Mouse (Mus musculus) heart, postnatal 0 days (tissue): ENCODE measurements around the gene Fam189a1. TPM values are rescaled to one million over a fixed set of nuclear protein-coding genes. Genes with fewer than 3 reads are reported as not detected.
A peak's percentile ranks its signal among the peaks of the same experiment; 100 is the strongest.

Experiments used
- ATAC-seq: fragments of 200-750 bp; cut with Nextera tagmentation; 2 replicates; pipeline ENCODE4 v1.8.0; 2017; ENCODE audit warnings: low read depth, moderate number of reproducible peaks, moderate library complexity; ENCODE audit not compliant: insufficient read depth
- DNase-seq: peaks from one replicate; pipeline ENCODE4 v3.0.0-alpha.2; 2016; ENCODE audit warnings: low spot score
- H3K27ac ChIP-seq: fragments of 300-500 bp; sonication (generic); 2 replicates; pipeline ENCODE4 v1.5.1; 2014; ENCODE audit warnings: low read depth, mild to moderate bottlenecking
- H3K27me3 ChIP-seq: fragments of 300-500 bp; sonication (generic); 2 replicates; pipeline ENCODE4 v1.6.1; 2014; ENCODE audit warnings: low read length, mixed read lengths; ENCODE audit not compliant: control insufficient read depth, insufficient read depth
- H3K36me3 ChIP-seq: fragments of 300-500 bp; sonication (generic); replicated peaks from 2 replicates; pipeline ENCODE4 v1.6.1; 2014; ENCODE audit warnings: low read length, mixed read lengths; ENCODE audit not compliant: control insufficient read depth, insufficient read depth
- H3K4me1 ChIP-seq: fragments of 300-500 bp; sonication (generic); 2 replicates; pipeline ENCODE4 v1.6.1; 2014; ENCODE audit warnings: antibody characterized with exemption; ENCODE audit not compliant: control insufficient read depth, insufficient read depth
- H3K4me2 ChIP-seq: fragments of 300-500 bp; sonication (generic); 2 replicates; pipeline ENCODE4 v1.6.1; 2014; ENCODE audit warnings: low read depth, mild to moderate bottlenecking, low read length, moderate library complexity
- H3K4me3 ChIP-seq: fragments of 300-500 bp; sonication (generic); 2 replicates; pipeline ENCODE4 v1.5.1; 2014; ENCODE audit warnings: low read depth, low read length
- H3K9ac ChIP-seq: fragments of 300-500 bp; sonication (generic); replicated peaks from 2 replicates; pipeline ENCODE4 v1.6.1; 2014; ENCODE audit warnings: low read depth, low read length, mixed read lengths
- H3K9me3 ChIP-seq: fragments of 300-500 bp; sonication (generic); replicated peaks from 2 replicates; pipeline ENCODE4 v1.6.1; 2016; ENCODE audit warnings: low read length; ENCODE audit not compliant: control insufficient read depth
- CTCF ChIP-seq: IDR thresholded peaks from 2 replicates; pipeline ENCODE4 v1.5.1; 2016; ENCODE audit warnings: antibody characterized with exemption, control low read depth, low read depth
- EP300 ChIP-seq: IDR thresholded peaks from 2 replicates; pipeline ENCODE4 v1.6.1; 2016; ENCODE audit warnings: antibody characterized with exemption, low read depth
- WGBS: fragments of 180-500 bp; shearing (Covaris S2); extraction: QIAGEN DNeasy Blood & Tissue Kit; methylation state at CpG from one replicate; pipeline ENCODE4 v1.1.7; 2014; 5-methylcytosine and 5-hydroxymethylcytosine counted together
- polyA plus RNA-seq: library from polyadenylated mRNA; unstranded; fragments of >200 nt; fragmentation: Nextera tagmentation; extraction: Ambion mirVana; gene quantifications from 2 replicates; pipeline ENCODE4 v1.2.1, GENCODE M21; 2015
- total RNA-seq: library from RNA; depleted of rRNA; stranded (reverse); fragments of >200 nt; gene quantifications from 2 replicates; pipeline ENCODE4 v1.2.3, GENCODE M21; 2014; ENCODE audit warnings: low replicate concordance

The Fam189a1 gene
- total and polyA plus RNA-seq, 2 experiments from 2014 or later: 0.11 to 0.42 TPM

GRCm38 (mm10) chr7:64905506-64905905, 250.9 kb downstream of the Fam189a1 start:
- H3K4me2 ChIP-seq: no peak overlapping the region
- H3K27ac ChIP-seq: no peak overlapping the region
- H3K9ac ChIP-seq: no peak overlapping the region
- TF ChIP-seq CTCF: no peak
- TF ChIP-seq EP300: no peak
- H3K9me3 ChIP-seq: 0 out of 2 replicates have a peak, but pooled peaks cover 4% of the 10 kb centered on the region
- ATAC-seq (no peak), DNase-seq (no peak)
- no peaks in the 10 kb centered on the region for H3K36me3 ChIP-seq
- H3K27me3 ChIP-seq: no peaks in the 10 kb centered on the region
- no peaks in the 10 kb centered on the region for H3K4me1 ChIP-seq
- 70% methylated on average over 3 of the region's 3 CpGs for WGBS
- no peak overlapping the region for H3K4me3 ChIP-seq

GRCm38 (mm10) chr7:64900249-64900648, 256.1 kb downstream of the Fam189a1 start:
- 73% methylated on average over 2 of the region's 2 CpGs for WGBS
- no peaks in the 10 kb centered on the region for H3K9me3 ChIP-seq
- H3K27me3 ChIP-seq: no peaks in the 10 kb centered on the region
- DNase-seq (no peak), ATAC-seq (no peak)
- no peak overlapping the region for H3K27ac ChIP-seq
- no peak overlapping the region for H3K4me2 ChIP-seq
- H3K36me3 ChIP-seq: no peaks in the 10 kb centered on the region
- no peaks in the 10 kb centered on the region for H3K4me1 ChIP-seq
- H3K4me3 ChIP-seq: no peak overlapping the region
- TF ChIP-seq CTCF: no peak
- no peak for TF ChIP-seq EP300
- H3K9ac ChIP-seq: no peak overlapping the region

GRCm38 (mm10) chr7:64896587-64896986, 259.8 kb downstream of the Fam189a1 start:
- Histone ChIP-seq H3K36me3 (no peaks in the 10 kb centered on the region), H3K9me3 (no peaks in the 10 kb centered on the region), H3K4me1 (no peaks in the 10 kb centered on the region), H3K9ac (no peak overlapping the region), H3K27ac (no peak overlapping the region), H3K27me3 (no peaks in the 10 kb centered on the region), H3K4me2 (no peak overlapping the region), H3K4me3 (no peak overlapping the region)
- TF ChIP-seq CTCF: no peak
- TF ChIP-seq EP300: no peak
- no peak for DNase-seq
- 89% methylated on average over 6 of the region's 6 CpGs for WGBS
- ATAC-seq: no peak

- Histone ChIP-seq H3K4me2 (no peak overlapping the region), H3K36me3 (no peaks in the 10 kb centered on the region)
- no peak for ATAC-seq
These were observed 260.7 kb downstream of the Fam189a1 start for GRCm38 (mm10) chr7:64895685-64896101.

DNA sequence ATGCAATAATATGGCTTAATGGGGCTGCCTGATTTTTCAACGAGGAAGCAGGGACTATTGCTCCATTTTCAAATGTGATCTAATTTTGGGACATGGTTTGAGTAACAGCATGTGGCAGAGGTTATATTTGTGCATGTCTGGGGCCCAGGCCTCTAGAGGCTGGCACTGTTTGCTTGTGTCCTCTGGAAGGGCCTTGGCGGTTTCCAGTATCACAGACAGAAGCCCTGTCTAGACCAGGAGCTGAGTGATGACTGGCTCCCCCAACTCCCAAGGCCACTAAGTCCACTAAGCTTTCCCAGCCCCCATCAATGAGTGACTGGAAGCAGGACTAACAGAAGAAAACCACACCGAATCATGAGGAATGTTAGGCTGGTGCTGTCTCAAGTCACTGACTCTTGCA, 265.2 kb downstream of the Fam189a1 start:
- peak; percentile 66 for ATAC-seq
- 38% methylated on average over 3 of the region's 3 CpGs for WGBS
- Histone ChIP-seq H3K9me3 (no peaks in the 10 kb centered on the region), H3K4me1 (peaks cover 10% of the 10 kb centered on the region; the same call in 1 of the 2 replicates), H3K27me3 (no peaks in the 10 kb centered on the region), H3K36me3 (no peaks in the 10 kb centered on the region), H3K4me3 (no peak overlapping the region), H3K4me2 (no peak overlapping the region), H3K9ac (no peak overlapping the region), H3K27ac (peak overlapping the region; percentile 11; the same call in 1 of the 2 replicates)
- TF ChIP-seq EP300 (no peak), CTCF (no peak)
- DNase-seq: no peak

More at GRCm38 (mm10) chr7:64895685-64896101, 260.7 kb downstream of the Fam189a1 start:
- Histone ChIP-seq H3K9ac (no peak overlapping the region), H3K9me3 (no peaks in the 10 kb centered on the region), H3K27me3 (no peaks in the 10 kb centered on the region), H3K4me1 (peaks cover 6% of the 10 kb centered on the region; the same call in 1 of the 2 replicates), H3K4me3 (no peak overlapping the region), H3K27ac (no peak overlapping the region)
- 38% methylated on average over 5 of the region's 5 CpGs for WGBS
- no peak for TF ChIP-seq CTCF
- no peak for TF ChIP-seq EP300
- no peak for DNase-seq

DNA sequence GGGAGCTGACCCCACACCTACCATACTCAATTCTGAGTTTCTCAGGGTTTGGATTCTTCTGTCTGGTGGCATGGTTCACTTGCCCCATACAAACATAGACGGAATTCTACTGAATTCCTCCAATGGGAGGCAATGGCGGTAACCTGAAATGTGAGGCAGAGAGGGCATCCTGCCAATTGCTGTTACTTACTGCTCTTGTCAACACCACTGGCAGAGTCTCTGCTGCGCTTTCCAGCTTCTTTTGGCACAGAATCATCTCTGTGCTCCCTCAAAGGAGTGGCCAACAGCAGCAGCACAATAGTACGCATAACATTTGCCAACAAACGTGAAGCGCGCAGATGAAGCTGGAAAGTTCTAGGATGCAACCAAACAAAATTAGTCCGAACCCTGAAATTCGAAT, 266.5 kb downstream of the Fam189a1 start:
- H3K9me3 ChIP-seq: no peaks in the 10 kb centered on the region
- H3K27ac ChIP-seq: no peak overlapping the region
- peak; percentile 86 for ATAC-seq

More for the DNA sequence above, 266.5 kb downstream of the Fam189a1 start:
- peaks cover 10% of the 10 kb centered on the region; the same call in 1 of the 2 replicates for H3K4me1 ChIP-seq
- WGBS: 34% methylated on average over 9 of the region's 9 CpGs
- DNase-seq: peak; percentile 81
- H3K27me3 ChIP-seq: no peaks in the 10 kb centered on the region
- H3K4me3 ChIP-seq: no peak overlapping the region
- H3K36me3 ChIP-seq: no peaks in the 10 kb centered on the region
- H3K4me2 ChIP-seq: no peak overlapping the region
- no peak overlapping the region for H3K9ac ChIP-seq
- TF ChIP-seq EP300 (no peak), CTCF (no peak)
